Comparison of ENCODE assay signal across 20 mouse cellular contexts in genomic region chr3:26105528-26105927, GRCm38 (mm10).
"Had no signal": no experiment of that assay in that cellular context is flagged by ENCODE, and none has a peak within 500 bp of the region (broad histone marks: within the 10 kb centered on the region; RNA-seq: fewer than 3 reads in every experiment).

No protein-coding gene starts in this region.

- H3K27me3 ChIP-seq: limb, embryonic 13.5 days; liver, embryonic 12.5 days; liver, embryonic 15.5 days; lung, embryonic 15.5 days; megakaryocyte, embryonic 14.5 days; midbrain, embryonic 13.5 days; stomach, embryonic 15.5 days had no signal

- H3K9me3 ChIP-seq: limb, embryonic 10.5 days; limb, embryonic 13.5 days; liver, embryonic 12.5 days; liver, embryonic 15.5 days; lung, embryonic 15.5 days; midbrain, embryonic 10.5 days; midbrain, embryonic 13.5 days; stomach, embryonic 15.5 days had no signal

- H3K36me3 ChIP-seq: limb, embryonic 10.5 days; limb, embryonic 13.5 days; liver, embryonic 12.5 days; liver, embryonic 15.5 days; lung, embryonic 15.5 days; midbrain, embryonic 10.5 days; midbrain, embryonic 13.5 days; stomach, embryonic 15.5 days had no signal

- H3K4me2 ChIP-seq: limb, embryonic 13.5 days; liver, embryonic 12.5 days; liver, embryonic 15.5 days; lung, embryonic 15.5 days; midbrain, embryonic 13.5 days; stomach, embryonic 15.5 days had no signal

- H3K4me1 ChIP-seq: limb, embryonic 10.5 days; limb, embryonic 13.5 days; liver, embryonic 12.5 days; liver, embryonic 15.5 days; lung, embryonic 15.5 days; megakaryocyte, embryonic 14.5 days; midbrain, embryonic 10.5 days; stomach, embryonic 15.5 days had no signal

- H3K4me3 ChIP-seq: limb, embryonic 10.5 days; limb, embryonic 13.5 days; liver, embryonic 12.5 days; liver, embryonic 15.5 days; lung, embryonic 15.5 days; megakaryocyte, embryonic 14.5 days; midbrain, embryonic 10.5 days; midbrain, embryonic 13.5 days; myocyte; stomach, embryonic 15.5 days had no signal

- DNase-seq: kidney, postnatal 10 days; kidney, postnatal 36 days; liver; lung, adult 18-20 months; lung, postnatal 10 days; lung, postnatal 36 days; right cerebral cortex, postnatal 25 days; spleen, adult 18-20 months; thymus, postnatal 25 days had no signal

- ATAC-seq: liver, embryonic 12.5 days; midbrain, embryonic 13.5 days; midbrain, embryonic 16.5 days had no signal

- H3K9ac ChIP-seq: limb, embryonic 13.5 days; liver, embryonic 12.5 days; liver, embryonic 15.5 days; lung, embryonic 15.5 days; midbrain, embryonic 13.5 days; stomach, embryonic 15.5 days had no signal

- H3K27ac ChIP-seq: limb, embryonic 10.5 days; limb, embryonic 13.5 days; liver, embryonic 12.5 days; liver, embryonic 15.5 days; lung, embryonic 15.5 days; midbrain, embryonic 10.5 days; midbrain, embryonic 13.5 days; stomach, embryonic 15.5 days had no signal
